Mouse (Mus musculus) myocyte (in vitro differentiated cells): ENCODE measurements around the gene Aifm3. TPM values are rescaled to one million over a fixed set of nuclear protein-coding genes. Genes with fewer than 3 reads are reported as not detected.

ENCODE experiments used
- H3K27me3 ChIP-seq: one replicate; pipeline ENCODE4 v1.6.1; 2011; ENCODE audit not compliant: control insufficient read depth, insufficient read depth, insufficient read length
- H3K36me3 ChIP-seq: one replicate; pipeline ENCODE4 v1.6.1; 2011; ENCODE audit not compliant: control insufficient read depth, insufficient read depth
- H3K4me2 ChIP-seq: one replicate; pipeline ENCODE4 v1.6.1; 2011; ENCODE audit warnings: low read depth, control low read depth
- H3K4me3 ChIP-seq: one replicate; pipeline ENCODE4 v1.5.1; 2011; ENCODE audit warnings: mild to moderate bottlenecking, control low read depth, moderate library complexity
- H3K79me2 ChIP-seq: one replicate; pipeline ENCODE4 v1.6.1; 2011; ENCODE audit not compliant: control insufficient read depth, insufficient read depth
- H3ac ChIP-seq: one replicate; pipeline ENCODE4 v1.6.1; 2011; ENCODE audit not compliant: control insufficient read depth, insufficient read length
- CEBPB ChIP-seq: IDR thresholded peaks from 2 replicates; pipeline ENCODE4 v1.6.1; 2011; ENCODE audit warnings: mild to moderate bottlenecking, moderate library complexity; ENCODE audit not compliant: poor library complexity, insufficient read depth, severe bottlenecking
- E2F4 ChIP-seq: IDR thresholded peaks from one replicate; pipeline ENCODE4 v1.6.1; 2011; ENCODE audit warnings: mild to moderate bottlenecking, control low read depth, moderate library complexity; ENCODE audit not compliant: insufficient read depth
- MAX ChIP-seq: IDR thresholded peaks from one replicate; pipeline ENCODE4 v1.6.1; 2011; ENCODE audit warnings: low read depth, mild to moderate bottlenecking, control low read depth
- MYOD1 ChIP-seq, 3 experiments: IDR thresholded peaks; one replicate each; pipeline ENCODE4 v1.6.1; 2011; ENCODE audit warnings: control low read depth in 2 of 3, low read depth in 2 of 3, mild to moderate bottlenecking in 2 of 3, moderate library complexity in 1 of 3; ENCODE audit not compliant: insufficient read length in 2 of 3, control insufficient read depth in 1 of 3
- MYOG ChIP-seq, 3 experiments: IDR thresholded peaks; one replicate each; pipeline ENCODE4 v1.6.1; 2011; ENCODE audit warnings: control low read depth in 2 of 3, low read depth in 2 of 3, mild to moderate bottlenecking in 2 of 3; ENCODE audit not compliant: insufficient read length in 2 of 3, control insufficient read depth in 1 of 3, insufficient read depth in 1 of 3
- POLR2A ChIP-seq: IDR thresholded peaks from one replicate; pipeline ENCODE4 v1.6.1; 2011; ENCODE audit warnings: low read depth, mild to moderate bottlenecking, control low read depth, moderate library complexity; ENCODE audit not compliant: insufficient read length
- POLR2AphosphoS2 ChIP-seq: IDR thresholded peaks from one replicate; pipeline ENCODE4 v1.6.1; 2011; ENCODE audit warnings: low read depth, control low read depth; ENCODE audit not compliant: insufficient read length
- REST ChIP-seq: IDR thresholded peaks from one replicate; pipeline ENCODE4 v1.6.1; 2011; ENCODE audit warnings: mild to moderate bottlenecking, control low read depth, moderate library complexity; ENCODE audit not compliant: insufficient read depth, insufficient read length
- SRF ChIP-seq: IDR thresholded peaks from one replicate; pipeline ENCODE4 v1.6.1; 2011; ENCODE audit warnings: low read depth; ENCODE audit not compliant: control insufficient read depth, insufficient read length
- TCF12 ChIP-seq: IDR thresholded peaks from one replicate; pipeline ENCODE4 v1.6.1; 2011; ENCODE audit warnings: mild to moderate bottlenecking, control low read depth; ENCODE audit not compliant: poor library complexity, insufficient read depth, severe bottlenecking
- TCF3 ChIP-seq: IDR thresholded peaks from one replicate; pipeline ENCODE4 v1.6.1; 2011; ENCODE audit warnings: low read depth, control low read depth; ENCODE audit not compliant: insufficient read length
- USF1 ChIP-seq: IDR thresholded peaks from one replicate; pipeline ENCODE4 v1.6.1; 2011; ENCODE audit warnings: low read depth, mild to moderate bottlenecking, control low read depth, moderate library complexity
- polyA plus RNA-seq: library from polyadenylated mRNA; unstranded; fragments of >200 nt; fragmentation: generic; extraction: Trizol; gene quantifications from one replicate; pipeline ENCODE4 v1.2.1, GENCODE M21; 2012; ENCODE audit warnings: missing spikeins

The Aifm3 gene
- polyA plus RNA-seq, 1 experiment: 0.02 TPM

DNA sequence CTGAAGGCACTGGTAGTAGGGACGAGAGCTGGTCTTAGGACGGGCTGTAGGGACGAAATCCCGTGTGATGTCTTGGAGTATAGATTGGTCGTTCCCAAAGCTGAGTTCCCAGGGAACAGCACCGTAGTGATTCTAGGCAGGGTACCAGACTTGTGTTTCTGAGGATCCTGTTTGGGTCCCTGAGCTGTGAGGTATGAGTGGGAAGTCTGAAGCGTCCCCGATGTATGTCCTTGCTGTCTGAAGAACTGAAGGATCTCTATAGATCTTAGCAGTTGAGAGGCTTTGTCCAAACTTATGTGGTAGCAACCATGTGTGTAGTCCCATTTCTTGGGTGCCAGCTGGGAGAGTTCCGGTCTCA lies 19.8 kb downstream of the Aifm3 start:
- peak overlapping the region; percentile 87 for H3K4me2 ChIP-seq
- peaks cover 20% of the 10 kb centered on the region for H3K27me3 ChIP-seq
- peaks cover 19% of the 10 kb centered on the region for H3K36me3 ChIP-seq
- H3K79me2 ChIP-seq: peaks cover 20% of the 10 kb centered on the region
- TF ChIP-seq CEBPB: no peak
- no peak for TF ChIP-seq REST
- no peak for TF ChIP-seq MYOG (IDR thresholded peaks at IDR 0.05; ENCODE audit: control insufficient read depth in 1 of 3, insufficient read depth in 1 of 3, insufficient read length in 2 of 3, low read depth in 2 of 3)
- no peak for TF ChIP-seq USF1
- no peak for TF ChIP-seq MAX
- no peak for TF ChIP-seq SRF
- TF ChIP-seq TCF12: no peak
- TF ChIP-seq POLR2A: no peak
- TF ChIP-seq POLR2AphosphoS2: no peak
- TF ChIP-seq TCF3: no peak
- TF ChIP-seq E2F4: no peak
- TF ChIP-seq MYOD1 (IDR thresholded peaks at IDR 0.05; ENCODE audit: control insufficient read depth in 1 of 3, insufficient read length in 2 of 3, low read depth in 2 of 3): no peak
- H3K4me3 ChIP-seq: peak overlapping the region; percentile 78
- peak overlapping the region; percentile 26 for H3ac ChIP-seq

DNA sequence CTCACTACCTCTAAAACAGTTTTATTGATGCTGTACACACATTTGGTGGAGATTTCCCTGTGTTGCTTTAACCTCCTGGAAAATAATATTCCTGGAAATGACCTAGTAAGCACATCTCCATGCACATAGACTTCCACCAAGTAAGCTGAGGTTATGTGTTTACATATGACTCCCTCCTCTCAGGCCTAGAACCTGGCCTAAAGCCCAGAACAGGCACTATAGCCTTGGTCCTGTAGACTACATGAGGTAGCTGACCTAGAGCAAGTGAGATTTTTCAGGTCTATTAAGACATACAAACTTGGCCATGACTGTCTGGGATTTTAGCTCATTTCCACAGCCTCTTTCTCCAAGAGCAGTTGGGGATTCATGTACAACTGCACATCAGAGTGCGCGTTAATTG lies 20.7 kb downstream of the Aifm3 start:
- H3K79me2 ChIP-seq: peaks cover 20% of the 10 kb centered on the region

DNA sequence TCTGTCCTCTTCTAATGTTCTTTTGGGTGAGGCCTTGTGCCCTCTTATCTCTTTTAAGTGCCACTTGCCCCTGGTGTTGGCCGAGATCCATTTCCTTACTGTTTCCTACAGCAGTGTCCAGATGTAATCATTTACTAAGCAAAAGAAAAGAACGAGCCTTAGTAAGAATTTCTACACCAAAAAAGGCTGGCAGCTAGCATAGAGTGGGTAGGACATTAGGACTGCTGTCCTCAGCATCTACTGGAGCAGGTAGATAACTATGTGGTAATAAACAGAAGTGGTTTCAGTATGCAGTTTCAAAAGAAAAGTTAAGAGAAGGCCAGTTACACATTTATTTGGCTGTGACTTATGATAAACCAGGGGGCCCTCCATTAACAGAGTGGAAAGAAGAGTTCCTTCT lies 21.3 kb downstream of the Aifm3 start:
- peak overlapping the region; percentile 87 for H3K4me2 ChIP-seq
- H3ac ChIP-seq: no peak overlapping the region
- H3K79me2 ChIP-seq: peaks cover 20% of the 10 kb centered on the region
- peaks cover 8% of the 10 kb centered on the region for H3K27me3 ChIP-seq
- peak overlapping the region; percentile 78 for H3K4me3 ChIP-seq
- peaks cover 24% of the 10 kb centered on the region for H3K36me3 ChIP-seq
- TF ChIP-seq USF1 (no peak), TCF3 (no peak), TCF12 (no peak), MYOG (IDR thresholded peaks at IDR 0.05; ENCODE audit: control insufficient read depth in 1 of 3, insufficient read depth in 1 of 3, insufficient read length in 2 of 3, low read depth in 2 of 3) (no peak)

More for the DNA sequence above, 20.7 kb downstream of the Aifm3 start:
- Histone ChIP-seq H3K36me3 (peaks cover 20% of the 10 kb centered on the region), H3K4me3 (peak overlapping the region; percentile 78), H3ac (no peak overlapping the region), H3K4me2 (peak overlapping the region; percentile 87), H3K27me3 (peaks cover 14% of the 10 kb centered on the region)
- no peak for TF ChIP-seq TCF3
- no peak for TF ChIP-seq MAX
- TF ChIP-seq USF1: no peak
- TF ChIP-seq TCF12: no peak
- TF ChIP-seq MYOD1 (IDR thresholded peaks at IDR 0.05; ENCODE audit: control insufficient read depth in 1 of 3, insufficient read length in 2 of 3, low read depth in 2 of 3): no peak
- no peak for TF ChIP-seq POLR2AphosphoS2

DNA sequence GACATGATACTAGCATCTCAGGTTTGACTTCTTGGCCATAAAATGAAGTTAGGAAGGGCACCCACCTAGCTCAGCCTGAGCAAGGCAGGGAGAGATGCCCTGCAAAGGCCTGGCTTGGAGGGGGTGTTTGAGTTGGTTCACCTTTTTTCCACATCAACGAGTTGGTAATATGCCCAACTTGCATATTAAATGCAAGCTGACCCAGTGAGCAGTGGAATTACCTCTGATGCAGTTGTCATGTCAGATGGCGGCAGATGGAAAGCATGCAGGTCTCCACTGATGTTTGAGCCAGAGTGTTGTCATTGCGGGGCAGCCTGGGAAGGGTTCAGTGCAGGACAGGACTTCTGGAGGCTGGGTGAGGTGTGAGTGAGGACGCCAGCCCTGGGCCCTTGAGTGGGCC lies 22.0 kb downstream of the Aifm3 start:
- Histone ChIP-seq H3K79me2 (peaks cover 20% of the 10 kb centered on the region), H3K36me3 (peaks cover 26% of the 10 kb centered on the region), H3K27me3 (peaks cover under 1% of the 10 kb centered on the region), H3K4me2 (no peak overlapping the region), H3K4me3 (no peak overlapping the region), H3ac (no peak overlapping the region)
- TF ChIP-seq MAX (no peak), TCF3 (no peak), E2F4 (no peak), SRF (no peak)

DNA sequence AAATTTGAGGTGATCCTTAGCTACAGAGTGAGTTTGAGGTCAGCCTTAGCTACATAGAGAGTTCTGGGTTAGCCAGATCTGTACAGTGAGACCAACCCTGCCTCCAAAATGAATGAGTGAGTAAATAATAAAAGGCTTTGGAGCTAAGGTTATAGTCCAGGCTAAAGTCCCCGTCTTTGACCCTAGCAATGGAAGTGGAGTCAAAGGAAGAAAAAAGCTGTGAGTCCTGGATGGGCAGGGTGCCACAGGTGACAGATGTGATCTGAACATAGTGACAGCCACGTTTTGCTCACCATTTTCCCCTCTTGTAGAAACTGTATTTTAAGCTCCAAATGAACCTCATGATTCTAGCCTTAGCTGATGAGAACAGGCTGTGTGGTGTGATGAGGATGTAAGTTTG lies 29.5 kb downstream of the Aifm3 start:
- Histone ChIP-seq H3ac (no peak overlapping the region), H3K36me3 (peaks cover 45% of the 10 kb centered on the region), H3K79me2 (no peaks in the 10 kb centered on the region), H3K4me3 (no peak overlapping the region), H3K4me2 (no peak overlapping the region), H3K27me3 (no peaks in the 10 kb centered on the region)
- no peak for TF ChIP-seq POLR2AphosphoS2
- no peak for TF ChIP-seq USF1
- no peak for TF ChIP-seq REST

DNA sequence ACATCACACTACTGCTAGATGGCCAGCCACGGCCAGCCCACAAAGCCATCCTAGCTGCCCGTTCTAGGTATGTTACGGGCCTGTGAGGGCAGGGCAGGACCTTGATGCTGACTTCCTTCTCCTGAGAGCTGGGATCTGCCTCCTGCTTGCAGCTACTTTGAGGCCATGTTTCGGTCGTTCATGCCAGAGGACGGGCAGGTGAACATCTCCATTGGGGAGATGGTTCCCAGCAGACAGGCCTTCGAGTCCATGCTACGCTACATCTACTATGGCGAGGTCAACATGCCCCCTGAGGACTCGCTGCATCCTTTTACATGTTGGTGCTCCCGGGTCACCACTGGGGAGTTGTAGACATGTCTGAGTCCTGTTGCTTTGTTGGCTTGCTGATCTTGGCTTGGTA lies 34.7 kb downstream of the Aifm3 start:
- no peak overlapping the region for H3K4me2 ChIP-seq
- H3ac ChIP-seq: no peak overlapping the region
- no peak overlapping the region for H3K4me3 ChIP-seq
- no peaks in the 10 kb centered on the region for H3K27me3 ChIP-seq
- peaks cover 51% of the 10 kb centered on the region for H3K36me3 ChIP-seq
- no peaks in the 10 kb centered on the region for H3K79me2 ChIP-seq
- TF ChIP-seq CEBPB (no peak), POLR2AphosphoS2 (peak; percentile 31)
